Mouse (Mus musculus) 3T3-L1 (cell line): Measurements from ENCODE around the gene Med27.

Source experiments
- DNase-seq: peaks from one replicate; pipeline ENCODE4 v3.0.0-alpha.2; 2015; ENCODE audit warnings: low read depth, low spot score

Gene Med27

GRCm38 (mm10) chr2:29400234-29400633 lies 53.6 kb downstream of the Med27 start:
- DNase-seq: no peak

- no peak for DNase-seq
Observed at GRCm38 (mm10) chr2:29400812-29401211, 54.2 kb downstream of the Med27 start.

- DNase-seq: no peak
Observed at GRCm38 (mm10) chr2:29401868-29402267, 55.2 kb downstream of the Med27 start.

- peak; percentile 28 for DNase-seq
Observed at GRCm38 (mm10) chr2:29402550-29403076, 56.0 kb downstream of the Med27 start.

GRCm38 (mm10) chr2:29403799-29404530 lies 57.3 kb downstream of the Med27 start:
- no peak for DNase-seq

- peak; percentile 58 for DNase-seq
Observed at GRCm38 (mm10) chr2:29404931-29405330, 58.3 kb downstream of the Med27 start.

- DNase-seq: no peak
Observed at GRCm38 (mm10) chr2:29405848-29406247, 59.2 kb downstream of the Med27 start.

GRCm38 (mm10) chr2:29407350-29407749 lies 60.7 kb downstream of the Med27 start:
- DNase-seq: no peak

GRCm38 (mm10) chr2:29407764-29408163 lies 61.1 kb downstream of the Med27 start:
- no peak for DNase-seq

- no peak for DNase-seq
Observed at GRCm38 (mm10) chr2:29410884-29411283, 64.3 kb downstream of the Med27 start.

- DNase-seq: peak; percentile 20
Observed at GRCm38 (mm10) chr2:29412458-29412857, 65.8 kb downstream of the Med27 start.

GRCm38 (mm10) chr2:29413259-29413993 lies 66.8 kb downstream of the Med27 start:
- no peak for DNase-seq

- no peak for DNase-seq
Observed at GRCm38 (mm10) chr2:29414852-29415473, 68.3 kb downstream of the Med27 start.

GRCm38 (mm10) chr2:29418498-29418897 lies 71.9 kb downstream of the Med27 start:
- DNase-seq: no peak

GRCm38 (mm10) chr2:29419434-29419833 lies 72.8 kb downstream of the Med27 start:
- DNase-seq: no peak

GRCm38 (mm10) chr2:29419946-29420345 lies 73.3 kb downstream of the Med27 start:
- peak; percentile 61 for DNase-seq

- DNase-seq: peak; percentile 85
Observed at GRCm38 (mm10) chr2:29422126-29422840, 75.7 kb downstream of the Med27 start.

- peak; percentile 33 for DNase-seq
Observed at GRCm38 (mm10) chr2:29423059-29423458, 76.4 kb downstream of the Med27 start.

GRCm38 (mm10) chr2:29425386-29425785 lies 78.8 kb downstream of the Med27 start:
- DNase-seq: no peak

GRCm38 (mm10) chr2:29426684-29427083 lies 80.1 kb downstream of the Med27 start:
- DNase-seq: peak; percentile 19

- DNase-seq: no peak
Observed at GRCm38 (mm10) chr2:29432565-29432964, 85.9 kb downstream of the Med27 start.

- no peak for DNase-seq
Observed at GRCm38 (mm10) chr2:29436376-29436775, 89.8 kb downstream of the Med27 start.
